Mouse (Mus musculus): Measurements from ENCODE around the gene Ctsd. TPM values are rescaled to one million over a fixed set of nuclear protein-coding genes. Genes with fewer than 3 reads are reported as not detected.

The Ctsd gene
- 443 TPM for polyA plus RNA-seq (2017; shearing (Covaris generic))

DNA sequence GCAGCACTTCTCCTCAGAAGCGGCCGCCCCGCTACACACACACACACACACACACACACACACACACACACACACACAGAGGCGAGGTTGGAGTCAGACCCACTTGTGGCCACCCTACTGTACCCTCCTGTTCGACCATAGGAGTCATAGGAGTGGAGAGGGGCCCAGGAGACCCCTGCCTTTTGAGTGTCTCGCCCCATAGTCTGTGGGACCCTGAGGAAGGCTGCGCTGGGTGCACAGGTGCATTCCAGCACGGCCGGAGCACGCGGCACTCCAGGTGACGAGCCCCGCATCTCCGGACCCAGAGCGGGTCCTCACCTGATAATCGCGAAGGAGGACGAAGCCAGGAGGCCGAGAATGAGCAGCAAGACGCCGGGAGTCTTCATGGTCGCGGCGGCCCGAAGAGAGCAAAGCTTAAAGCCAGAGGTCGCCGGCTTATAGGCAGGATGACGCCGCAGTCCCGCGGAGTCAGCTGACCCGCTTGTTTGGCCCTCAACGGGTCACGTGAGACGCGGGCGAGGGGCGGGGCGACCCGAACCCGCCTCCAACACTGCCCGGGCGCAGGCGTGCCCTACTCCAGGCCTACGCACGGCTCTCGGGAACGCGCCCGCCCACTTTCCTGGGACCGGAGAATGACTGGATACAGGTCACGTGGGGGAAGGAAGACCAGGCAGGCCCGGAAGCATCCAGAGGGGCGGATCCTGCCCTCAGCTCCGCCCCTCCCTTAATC, at the start of gene Ctsd:
TSS of gene Ctsd (minus strand) at position 620 of the 730 bp plus-strand sequence.

GRCm38 (mm10) chr7:142434137-142434865, 46.5 kb upstream of the Ctsd start, which contains the start of gene Syt8:
TSS of gene Syt8 (plus strand) at chr7:142434850.

DNA sequence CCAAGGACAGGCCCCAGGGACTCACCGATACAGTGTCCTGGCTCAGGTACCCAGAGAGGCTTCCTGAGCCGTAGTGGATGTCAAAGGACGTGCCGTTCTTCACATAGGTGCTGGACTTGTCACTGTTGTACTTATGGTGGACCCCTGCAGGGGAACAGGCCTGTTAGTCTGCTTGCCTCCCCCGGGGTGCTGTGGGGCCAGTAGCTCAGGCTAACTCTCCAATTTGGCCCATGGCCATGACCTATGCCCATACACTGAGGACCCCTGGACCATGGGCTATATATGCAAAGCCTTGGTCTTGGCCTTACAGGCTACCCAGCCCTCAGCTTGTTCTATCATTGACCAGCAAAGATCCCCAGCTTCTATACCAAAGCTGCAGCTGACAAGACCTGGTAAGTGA, 5.3 kb downstream of the Ctsd start, which contains the start of gene Gm49369:
TSS of gene Gm49369 (minus strand) at position 101 of the 400 bp plus-strand sequence.

GRCm38 (mm10) chr7:142373641-142374412, 14.0 kb downstream of the Ctsd start, which contains the start of gene Ifitm10:
TSS of gene Ifitm10 (minus strand) at chr7:142373753.

Other genes starting within 250 kb of the Ctsd start
- gene Gm45337, start 243.4 kb downstream of the Ctsd start, polyA plus RNA-seq (2017; shearing (Covaris generic)), result not detected
- not detected for gene Gm29735, start 230.9 kb downstream of the Ctsd start, polyA plus RNA-seq (2017; shearing (Covaris generic))
- gene Gm4553, start 222.3 kb downstream of the Ctsd start, polyA plus RNA-seq (2017; shearing (Covaris generic)), result not detected
- gene Krtap5-2, start 212.0 kb downstream of the Ctsd start, polyA plus RNA-seq (2017; shearing (Covaris generic)), result not detected
- gene Gm10153, start 197.6 kb downstream of the Ctsd start, polyA plus RNA-seq (2017; shearing (Covaris generic)), result not detected
- not detected for gene Krtap5-3, start 186.7 kb downstream of the Ctsd start, polyA plus RNA-seq (2017; shearing (Covaris generic))
- not detected for gene Gm7579, start 176.2 kb downstream of the Ctsd start, polyA plus RNA-seq (2017; shearing (Covaris generic))
- not detected for gene Krtap5-5, start 158.1 kb downstream of the Ctsd start, polyA plus RNA-seq (2017; shearing (Covaris generic))
- gene Gm40460, start 147.0 kb downstream of the Ctsd start, polyA plus RNA-seq (2017; shearing (Covaris generic)), result not detected
- not detected for gene Gm2431, start 129.7 kb downstream of the Ctsd start, polyA plus RNA-seq (2017; shearing (Covaris generic))
- gene Gm4559, start 113.7 kb downstream of the Ctsd start, polyA plus RNA-seq (2017; shearing (Covaris generic)), result not detected
- not detected for gene Krtap5-1, start 90.9 kb downstream of the Ctsd start, polyA plus RNA-seq (2017; shearing (Covaris generic))
- gene Krtap5-4, start 84.5 kb downstream of the Ctsd start, polyA plus RNA-seq (2017; shearing (Covaris generic)), result not detected
- 2.5 TPM for gene Ifitm10, start 14.3 kb downstream of the Ctsd start, polyA plus RNA-seq (2017; shearing (Covaris generic))
- gene Gm49369, start 5.4 kb downstream of the Ctsd start, polyA plus RNA-seq (2017; shearing (Covaris generic)), result not detected
- not detected for gene Syt8, start 46.8 kb upstream of the Ctsd start, polyA plus RNA-seq (2017; shearing (Covaris generic))
- not detected for gene Tnni2, start 53.8 kb upstream of the Ctsd start, polyA plus RNA-seq (2017; shearing (Covaris generic))
- gene Lsp1, start 72.8 kb upstream of the Ctsd start, polyA plus RNA-seq (2017; shearing (Covaris generic)), result 1,202 TPM
- 2.7 TPM for gene Tnnt3, start 110.8 kb upstream of the Ctsd start, polyA plus RNA-seq (2017; shearing (Covaris generic))
- 2.9 TPM for gene Mrpl23, start 144.6 kb upstream of the Ctsd start, polyA plus RNA-seq (2017; shearing (Covaris generic))

Data from inflammation-experienced regulatory T-cells, adult 16 weeks (primary cell).